Mouse (Mus musculus) embryonic facial prominence, embryonic 10.5 days (tissue): ENCODE data around the gene Spata13. TPM values are rescaled to one million over a fixed set of nuclear protein-coding genes. Genes with fewer than 3 reads are reported as not detected.
A peak's percentile ranks its signal among the peaks of the same experiment; 100 is the strongest.

Experiments used
- DNase-seq: peaks from one replicate; pipeline ENCODE4 v3.0.0-alpha.2; 2017; ENCODE audit warnings: low spot score
- H3K27ac ChIP-seq: fragments of 300-500 bp; sonication (generic); replicated peaks from 2 replicates; pipeline ENCODE4 v1.5.1; 2016; ENCODE audit warnings: mild to moderate bottlenecking
- H3K27me3 ChIP-seq: fragments of 300-500 bp; sonication (generic); replicated peaks from 2 replicates; pipeline ENCODE4 v1.6.1; 2016; ENCODE audit warnings: low read depth, mild to moderate bottlenecking; ENCODE audit not compliant: poor library complexity, severe bottlenecking
- H3K36me3 ChIP-seq: fragments of 300-500 bp; sonication (generic); replicated peaks from 2 replicates; pipeline ENCODE4 v1.6.1; 2016; ENCODE audit warnings: mild to moderate bottlenecking, moderate library complexity
- H3K4me1 ChIP-seq: fragments of 300-500 bp; sonication (generic); 2 replicates; pipeline ENCODE4 v1.6.1; 2016
- H3K4me3 ChIP-seq: fragments of 300-500 bp; sonication (generic); 2 replicates; pipeline ENCODE4 v1.5.1; 2016; ENCODE audit warnings: mild to moderate bottlenecking, moderate library complexity
- H3K9me3 ChIP-seq: fragments of 300-500 bp; sonication (generic); 2 replicates; pipeline ENCODE4 v1.6.1; 2016; ENCODE audit warnings: mild to moderate bottlenecking
- WGBS: fragments of 180-500 bp; shearing (Covaris S2); methylation state at CpG from one replicate; pipeline ENCODE4 v1.1.7; 2016; 5-methylcytosine and 5-hydroxymethylcytosine counted together
- polyA plus RNA-seq: library from polyadenylated mRNA; unstranded; fragments of >200 nt; fragmentation: Nextera tagmentation; extraction: Ambion mirVana; gene quantifications from 2 replicates; pipeline ENCODE4 v1.2.1, GENCODE M21; 2016

Spata13 gene
- polyA plus RNA-seq: 28.2 and 39.6 TPM in 2 replicates

DNA sequence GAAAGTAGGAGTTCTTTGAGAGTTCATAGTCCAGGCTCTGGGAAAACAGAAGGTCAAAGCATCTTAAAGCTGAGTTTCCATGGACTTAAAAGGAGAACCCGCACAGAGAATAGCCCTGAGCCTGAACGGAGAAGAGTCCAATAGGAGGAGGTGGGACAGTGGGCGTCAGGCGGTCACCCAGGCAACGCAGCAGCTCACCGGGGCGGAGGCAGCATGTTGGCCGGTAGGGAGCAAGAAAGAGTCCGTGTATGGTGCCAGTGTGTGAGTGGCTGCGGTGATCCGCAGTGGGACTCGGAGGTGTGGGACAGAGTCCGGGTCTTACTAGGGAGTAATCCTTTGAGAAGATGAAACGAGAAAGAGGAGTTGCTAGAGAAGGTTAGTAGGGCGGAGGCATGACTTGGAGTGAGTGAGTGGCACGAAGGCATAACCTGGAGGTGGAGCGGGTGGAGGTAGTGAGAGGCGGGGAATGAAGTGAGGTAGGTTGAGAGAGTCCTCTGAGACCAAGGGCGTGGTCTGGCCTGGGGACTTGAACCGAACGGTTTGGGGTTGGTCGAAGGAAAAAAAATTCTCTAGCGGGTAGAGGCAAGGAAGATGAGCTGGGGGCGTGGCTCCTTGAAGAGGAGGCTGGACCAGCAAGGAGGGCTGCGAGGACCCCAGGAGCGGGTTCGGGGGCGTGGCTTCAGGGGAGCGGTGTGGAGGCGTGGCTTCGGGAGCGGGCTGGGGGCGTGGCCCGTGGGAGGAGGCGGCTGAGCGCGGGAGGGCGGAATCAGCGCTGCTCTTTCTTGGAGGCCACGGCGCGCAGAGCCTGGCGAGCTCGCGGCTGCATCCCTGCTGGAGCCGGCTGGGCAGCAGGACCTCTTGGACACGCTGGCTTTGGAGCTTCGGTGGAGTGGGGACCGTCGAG is at the start of gene Spata13:
Spata13 (plus strand) TSS at position 41 of the 904 bp plus-strand sequence.
- Histone ChIP-seq H3K27me3 (peaks cover 22% of the 10 kb centered on the region; the same call in 1 of the 2 replicates), H3K36me3 (peaks cover 17% of the 10 kb centered on the region), H3K4me3 (peak within 1 kb of the TSS; percentile 82), H3K4me1 (peaks cover 55% of the 10 kb centered on the region), H3K9me3 (no peaks in the 10 kb centered on the region), H3K27ac (peak within 1 kb of the TSS; percentile 90)
- WGBS: under 1% methylated on average over 50 of the region's 50 CpGs
- DNase-seq: peak; percentile 98

DNA sequence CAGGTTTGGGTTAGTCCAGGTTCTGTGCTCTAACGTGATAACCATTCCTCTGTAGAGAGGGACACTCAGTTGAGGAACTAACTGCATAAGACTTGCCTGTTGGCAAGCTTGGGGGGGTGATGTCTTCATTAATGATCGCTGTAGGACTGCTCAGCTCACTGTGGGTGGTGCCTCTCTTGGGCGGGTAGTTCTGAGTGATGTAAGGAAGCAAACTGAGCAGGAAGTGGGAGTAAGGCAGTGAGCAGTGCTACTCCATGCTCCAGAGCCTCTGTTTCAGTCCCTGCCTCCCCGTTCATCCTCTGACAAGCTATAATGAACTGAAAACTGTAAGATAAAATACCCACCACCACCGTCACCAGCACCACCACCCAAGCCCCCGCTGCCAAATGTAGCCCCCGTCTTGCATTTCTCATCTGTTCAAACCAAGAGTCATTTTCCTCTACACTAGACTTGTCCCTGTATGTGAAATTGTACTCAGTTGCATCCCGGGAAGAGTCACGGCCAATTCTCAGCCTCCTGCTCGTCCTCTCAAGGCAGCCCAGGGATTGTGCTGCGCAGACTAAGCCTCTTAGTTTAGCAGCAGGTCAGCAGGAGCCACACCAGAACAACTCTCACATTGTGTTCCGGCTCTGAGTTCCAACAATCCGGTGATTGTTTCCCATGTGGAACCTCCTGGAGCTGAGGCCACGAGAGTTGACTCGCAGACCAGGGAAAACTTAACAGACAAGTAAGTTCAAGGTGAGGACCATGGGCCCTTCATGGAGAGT is 46.9 kb upstream of the Spata13 start:
- DNase-seq: peak; percentile 43

GRCm38 (mm10) chr14:60589001-60589400 is 44.8 kb upstream of the Spata13 start:
- 82% methylated on average over 2 of the region's 2 CpGs for WGBS
- H3K27me3 ChIP-seq: no peaks in the 10 kb centered on the region; the same call in 1 of the 2 replicates
- H3K36me3 ChIP-seq: no peaks in the 10 kb centered on the region
- no peak overlapping the region for H3K4me3 ChIP-seq
- no peak overlapping the region for H3K27ac ChIP-seq
- H3K9me3 ChIP-seq: no peaks in the 10 kb centered on the region
- DNase-seq: no peak
- peaks cover 24% of the 10 kb centered on the region for H3K4me1 ChIP-seq

More for the DNA sequence above, 46.9 kb upstream of the Spata13 start:
- H3K4me3 ChIP-seq: no peak overlapping the region
- H3K9me3 ChIP-seq: no peaks in the 10 kb centered on the region
- H3K36me3 ChIP-seq: no peaks in the 10 kb centered on the region
- 32% methylated on average over 15 of the region's 15 CpGs for WGBS
- peak overlapping the region; percentile 58 for H3K27ac ChIP-seq
- no peaks in the 10 kb centered on the region; the same call in 1 of the 2 replicates for H3K27me3 ChIP-seq
- peaks cover 24% of the 10 kb centered on the region for H3K4me1 ChIP-seq

GRCm38 (mm10) chr14:60592339-60592738 is 41.5 kb upstream of the Spata13 start:
- no peaks in the 10 kb centered on the region for H3K36me3 ChIP-seq
- no peak overlapping the region for H3K4me3 ChIP-seq
- no peaks in the 10 kb centered on the region for H3K27me3 ChIP-seq
- 77% methylated on average over 5 of the region's 5 CpGs for WGBS
- H3K9me3 ChIP-seq: no peaks in the 10 kb centered on the region
- DNase-seq: no peak
- H3K4me1 ChIP-seq: peaks cover 24% of the 10 kb centered on the region
- H3K27ac ChIP-seq: no peak overlapping the region

- H3K27ac ChIP-seq: no peak overlapping the region
- peaks cover 24% of the 10 kb centered on the region for H3K4me1 ChIP-seq
- WGBS: 81% methylated on average over 7 of the region's 7 CpGs
- no peak overlapping the region for H3K4me3 ChIP-seq
- no peaks in the 10 kb centered on the region for H3K9me3 ChIP-seq
- no peak for DNase-seq
- no peaks in the 10 kb centered on the region for H3K27me3 ChIP-seq
- no peaks in the 10 kb centered on the region for H3K36me3 ChIP-seq
These were observed 41.0 kb upstream of the Spata13 start for GRCm38 (mm10) chr14:60592822-60593221.

- no peak overlapping the region for H3K4me3 ChIP-seq
- H3K9me3 ChIP-seq: no peaks in the 10 kb centered on the region
- 23% methylated on average over 4 of the region's 4 CpGs for WGBS
- H3K27ac ChIP-seq: no peak overlapping the region
- peaks cover 17% of the 10 kb centered on the region for H3K4me1 ChIP-seq
- DNase-seq: no peak
- no peaks in the 10 kb centered on the region for H3K27me3 ChIP-seq
- H3K36me3 ChIP-seq: no peaks in the 10 kb centered on the region
These were observed 36.2 kb upstream of the Spata13 start for GRCm38 (mm10) chr14:60597571-60597970.

GRCm38 (mm10) chr14:60599044-60599443 is 34.8 kb upstream of the Spata13 start:
- WGBS: 77% methylated on average over 2 of the region's 2 CpGs
- Histone ChIP-seq H3K27me3 (no peaks in the 10 kb centered on the region), H3K4me3 (no peak overlapping the region), H3K9me3 (no peaks in the 10 kb centered on the region), H3K27ac (no peak overlapping the region), H3K36me3 (no peaks in the 10 kb centered on the region), H3K4me1 (peaks cover 17% of the 10 kb centered on the region)
- DNase-seq: no peak

DNA sequence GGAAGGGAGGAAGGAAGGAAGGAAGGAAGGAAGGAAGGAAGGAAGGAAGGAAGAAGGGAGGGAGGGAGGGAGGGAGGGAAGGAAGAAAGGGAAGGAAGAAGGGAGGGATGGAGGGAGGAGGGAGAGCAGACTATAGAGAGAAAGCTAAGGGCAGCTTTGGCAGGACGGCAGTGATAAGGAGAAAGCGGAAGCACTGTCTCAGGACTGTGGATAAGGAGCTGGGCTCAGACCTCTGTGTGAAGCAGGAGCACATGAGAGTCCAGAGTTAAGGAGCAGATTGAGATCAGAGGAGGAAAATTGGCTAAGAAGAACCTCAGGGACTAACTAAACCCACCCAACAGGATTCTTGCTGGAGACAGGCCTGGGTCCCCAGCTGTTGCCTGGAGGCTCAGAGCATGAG is 28.2 kb upstream of the Spata13 start:
- Histone ChIP-seq H3K27ac (no peak overlapping the region), H3K27me3 (no peaks in the 10 kb centered on the region), H3K4me1 (no peaks in the 10 kb centered on the region), H3K9me3 (no peaks in the 10 kb centered on the region), H3K4me3 (no peak overlapping the region), H3K36me3 (no peaks in the 10 kb centered on the region)
- DNase-seq: no peak
- 73% methylated on average over 2 of the region's 2 CpGs for WGBS

DNA sequence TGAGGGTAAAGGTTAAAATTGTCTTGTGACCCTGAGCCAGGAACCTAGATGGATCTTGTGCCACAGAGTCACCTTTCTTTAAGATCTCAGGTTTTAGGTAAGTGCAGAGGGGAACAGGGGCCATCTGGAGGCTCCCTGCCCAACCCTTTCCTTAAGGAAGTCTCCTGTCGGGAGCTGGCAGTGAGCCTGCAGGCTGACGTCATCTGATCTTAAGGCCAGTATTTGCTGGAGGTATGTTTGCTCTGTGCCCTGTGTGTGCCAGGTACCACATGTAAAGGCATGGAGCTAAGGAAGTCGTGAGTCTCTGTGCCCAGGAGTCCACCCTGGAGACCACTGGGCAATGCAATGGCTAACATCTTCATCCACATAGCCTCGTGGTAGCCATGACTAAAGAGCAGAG is 27.6 kb upstream of the Spata13 start:
- WGBS: 59% methylated on average over 4 of the region's 4 CpGs
- no peak overlapping the region for H3K27ac ChIP-seq
- no peaks in the 10 kb centered on the region for H3K36me3 ChIP-seq

DNA sequence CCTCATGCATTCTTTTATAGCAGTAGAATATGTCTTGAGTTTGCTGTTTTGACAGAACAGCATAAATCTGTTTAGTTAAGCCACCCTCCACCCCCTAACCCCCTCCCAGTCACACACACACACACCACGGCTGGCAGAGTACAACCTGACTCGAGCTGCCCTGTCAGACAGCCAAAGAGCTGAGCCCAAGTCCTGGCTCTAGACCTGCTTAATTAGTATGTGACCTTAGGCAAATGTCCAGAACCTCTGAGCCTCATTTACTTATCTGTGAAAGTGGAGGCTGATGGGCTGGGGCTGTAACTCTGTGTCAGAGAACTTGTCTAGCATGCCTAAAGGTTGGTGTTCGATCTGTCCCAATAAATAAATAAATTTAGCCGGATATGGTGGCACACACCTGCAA is 26.1 kb upstream of the Spata13 start:
- H3K27ac ChIP-seq: no peak overlapping the region
- DNase-seq: no peak
- H3K4me3 ChIP-seq: no peak overlapping the region
- H3K27me3 ChIP-seq: no peaks in the 10 kb centered on the region
- no peaks in the 10 kb centered on the region for H3K9me3 ChIP-seq
- H3K4me1 ChIP-seq: no peaks in the 10 kb centered on the region
- WGBS: 80% methylated on average over 4 of the region's 4 CpGs
- no peaks in the 10 kb centered on the region for H3K36me3 ChIP-seq

More for the DNA sequence above, 27.6 kb upstream of the Spata13 start:
- Histone ChIP-seq H3K4me1 (no peaks in the 10 kb centered on the region), H3K27me3 (no peaks in the 10 kb centered on the region), H3K4me3 (no peak overlapping the region), H3K9me3 (no peaks in the 10 kb centered on the region)
- DNase-seq: no peak

DNA sequence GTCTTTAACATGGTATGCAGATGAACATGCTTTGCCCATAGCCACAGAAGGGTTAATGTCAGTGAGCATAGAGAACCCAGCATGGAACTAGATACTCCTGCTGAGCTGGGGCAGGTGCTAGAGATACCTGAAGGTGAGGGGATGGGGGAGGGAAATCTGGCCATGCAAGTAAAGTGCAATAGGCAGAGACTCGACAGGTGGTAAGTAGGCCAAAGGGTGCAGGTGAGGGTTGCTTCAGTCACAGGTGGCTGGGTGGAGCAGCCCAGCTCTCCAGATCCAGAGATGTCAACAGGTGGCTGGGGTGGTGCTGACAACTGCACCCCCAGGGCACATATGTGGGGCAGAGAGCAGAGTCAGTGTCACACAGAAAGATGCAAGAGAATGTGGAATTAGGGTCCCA is 24.6 kb upstream of the Spata13 start:
- DNase-seq: no peak
- H3K4me1 ChIP-seq: no peaks in the 10 kb centered on the region
- no peaks in the 10 kb centered on the region for H3K36me3 ChIP-seq
- 71% methylated on average over 1 of the region's 1 CpGs for WGBS
- no peaks in the 10 kb centered on the region for H3K9me3 ChIP-seq
- H3K27me3 ChIP-seq: no peaks in the 10 kb centered on the region
- no peak overlapping the region for H3K4me3 ChIP-seq
- H3K27ac ChIP-seq: no peak overlapping the region

GRCm38 (mm10) chr14:60612671-60613070 is 21.1 kb upstream of the Spata13 start:
- 30% methylated on average over 7 of the region's 7 CpGs for WGBS
- no peak for DNase-seq
- no peaks in the 10 kb centered on the region for H3K36me3 ChIP-seq
- no peak overlapping the region for H3K27ac ChIP-seq
- no peaks in the 10 kb centered on the region for H3K27me3 ChIP-seq
- H3K9me3 ChIP-seq: no peaks in the 10 kb centered on the region
- H3K4me1 ChIP-seq: peaks cover 1% of the 10 kb centered on the region; the same call in 1 of the 2 replicates
- no peak overlapping the region for H3K4me3 ChIP-seq
